Mouse (Mus musculus) megakaryocyte-erythroid progenitor cell, adult 5-6 weeks (primary cell): Measurements from ENCODE around the gene Lpar6. TPM values are rescaled to one million over a fixed set of nuclear protein-coding genes. Genes with fewer than 3 reads are reported as not detected.

Source experiments
- ATAC-seq: replicated peaks from 2 replicates; pipeline ENCODE4 v1.8.0; 2016; ENCODE audit warnings: mild to moderate bottlenecking, inconsistent platforms; ENCODE audit not compliant: severe bottlenecking, poor library complexity, low FRiP score, low TSS enrichment
- total RNA-seq, 2 experiments: library from RNA; stranded (forward) in 1 of 2; stranded (reverse) in 1 of 2; fragments of 200-1000, 215-1000 nt in 1 of 2; fragments of >200 nt in 1 of 2; fragmentation: Nextera tagmentation in 1 of 2; gene quantifications; 2 replicates each; pipeline ENCODE4 v1.2.3; 2014 to 2017

The Lpar6 gene
- 0.76 and 1.9 TPM in 2 replicates for total RNA-seq (2014; fragmentation: Nextera tagmentation)
- 0.94 and 4.3 TPM in 2 replicates for total RNA-seq (2017)

DNA sequence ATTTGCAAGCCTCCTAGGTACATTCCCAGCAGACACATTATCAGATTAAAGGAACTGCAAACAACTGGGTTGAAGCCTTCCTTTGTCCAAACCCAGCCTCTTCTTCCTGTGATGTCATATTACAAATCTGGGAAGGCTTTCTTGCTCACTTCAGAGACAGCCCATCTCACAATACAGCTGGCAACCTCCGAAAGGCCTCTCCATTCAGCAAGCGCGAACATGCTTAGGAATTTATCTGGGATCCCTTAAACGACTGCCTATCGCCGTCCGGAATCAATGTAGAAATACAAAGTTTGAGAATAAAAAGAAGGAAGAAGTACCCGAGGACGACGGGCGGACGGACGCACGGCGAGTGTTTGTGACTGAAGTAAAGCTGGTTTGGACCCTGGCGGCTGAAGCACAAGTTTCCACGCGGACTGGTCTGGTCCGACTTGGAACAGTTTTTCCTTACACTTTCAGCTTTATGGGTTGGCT is at the start of gene Lpar6:
Lpar6 (plus strand) TSS at position 48 of the 474 bp plus-strand sequence.
- ATAC-seq, result peak; percentile 45

DNA sequence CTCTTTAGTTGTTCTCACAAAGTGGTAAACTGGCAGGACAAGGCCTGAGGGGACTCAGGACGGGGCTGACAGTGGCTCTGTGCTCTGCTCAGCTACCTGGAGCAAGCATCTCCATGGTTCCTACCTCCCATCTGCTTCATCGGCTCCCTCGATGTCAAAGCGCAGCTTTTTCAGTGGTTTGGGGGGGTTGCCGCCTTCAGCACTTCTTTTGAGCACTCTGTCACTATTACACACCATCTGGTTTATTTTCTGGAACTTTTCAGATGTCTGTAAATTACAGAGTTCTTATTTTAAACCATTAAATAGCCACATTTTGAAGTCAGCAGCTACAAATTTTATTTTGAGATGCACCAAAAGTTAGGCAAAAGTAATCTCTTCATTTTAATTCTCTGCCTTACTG is 38.6 kb upstream of the Lpar6 start:
- ATAC-seq, result no peak

DNA sequence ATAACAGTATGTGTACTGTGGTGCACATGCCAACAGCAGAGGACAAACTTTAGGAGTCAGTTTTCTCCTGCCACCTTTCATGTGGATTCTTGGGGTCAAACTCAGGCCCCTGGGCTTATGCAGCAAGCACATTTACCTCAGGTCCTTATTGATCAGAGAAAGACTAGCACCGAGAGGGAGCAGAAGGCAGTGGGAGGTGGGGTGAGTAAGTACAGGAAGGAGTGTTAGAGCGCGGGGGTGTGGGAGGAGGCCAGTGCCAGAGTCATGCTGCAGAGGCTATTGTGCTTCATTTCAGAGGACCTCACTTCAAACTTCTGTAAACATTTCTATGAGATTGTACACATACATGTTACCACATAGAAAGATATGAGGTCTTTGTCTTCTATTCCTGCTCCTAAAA is 36.2 kb upstream of the Lpar6 start:
- no peak for ATAC-seq

DNA sequence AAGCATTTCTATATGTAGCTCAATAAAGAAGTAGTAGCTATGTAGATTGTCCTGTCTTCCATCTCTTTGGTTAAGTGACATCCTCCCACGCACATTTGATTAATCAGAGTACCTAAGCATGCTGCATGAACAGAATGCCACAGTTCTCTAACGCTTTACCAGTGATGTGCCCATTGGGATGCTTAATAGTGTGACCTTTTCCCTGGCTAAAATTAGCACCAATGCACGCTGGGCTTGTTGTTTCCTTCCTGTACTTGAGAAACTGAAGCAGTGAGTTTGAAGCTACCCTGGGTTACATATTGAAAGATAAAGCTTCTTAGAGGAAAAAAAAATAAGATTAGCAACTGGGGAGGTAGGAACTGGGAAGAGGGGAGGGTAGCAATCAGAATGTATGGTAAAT is 33.7 kb upstream of the Lpar6 start:
- no peak for ATAC-seq

DNA sequence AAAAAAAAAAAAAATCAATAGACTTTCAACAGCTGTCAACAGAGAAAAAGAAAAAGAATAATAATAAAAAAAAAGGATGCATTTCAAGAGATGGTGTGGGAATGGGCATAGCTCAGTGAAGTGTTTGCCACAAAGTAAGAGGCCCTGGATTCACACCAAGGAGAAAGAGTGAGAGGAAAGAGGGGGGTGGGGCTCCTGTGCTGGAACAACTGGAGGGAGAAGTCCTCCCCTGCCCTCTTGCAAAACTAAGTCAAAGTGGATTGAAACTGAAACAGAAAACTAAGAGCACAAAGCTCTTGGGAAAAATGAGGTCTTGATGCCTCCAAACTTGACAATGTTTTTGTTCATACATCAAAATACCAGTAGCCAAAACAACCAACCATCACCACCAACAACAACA is 28.4 kb upstream of the Lpar6 start:
- no peak for ATAC-seq

DNA sequence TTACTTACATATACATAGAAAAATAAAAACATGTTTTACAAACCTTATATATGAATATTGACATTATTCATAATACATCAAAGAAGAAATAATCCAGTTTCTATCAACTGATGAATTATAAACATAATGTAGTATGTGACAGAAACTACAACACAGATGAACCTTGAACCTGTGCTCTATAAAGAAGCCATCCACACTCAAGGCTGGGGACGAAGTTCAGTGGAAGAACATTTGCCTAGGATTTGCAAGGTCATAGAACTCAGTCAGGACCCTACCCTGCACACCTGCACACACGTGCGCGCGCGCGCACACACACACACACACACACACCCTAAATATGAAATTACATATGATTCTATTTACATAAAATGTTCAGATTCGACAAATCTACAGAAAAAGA is 27.5 kb upstream of the Lpar6 start:
- no peak for ATAC-seq

DNA sequence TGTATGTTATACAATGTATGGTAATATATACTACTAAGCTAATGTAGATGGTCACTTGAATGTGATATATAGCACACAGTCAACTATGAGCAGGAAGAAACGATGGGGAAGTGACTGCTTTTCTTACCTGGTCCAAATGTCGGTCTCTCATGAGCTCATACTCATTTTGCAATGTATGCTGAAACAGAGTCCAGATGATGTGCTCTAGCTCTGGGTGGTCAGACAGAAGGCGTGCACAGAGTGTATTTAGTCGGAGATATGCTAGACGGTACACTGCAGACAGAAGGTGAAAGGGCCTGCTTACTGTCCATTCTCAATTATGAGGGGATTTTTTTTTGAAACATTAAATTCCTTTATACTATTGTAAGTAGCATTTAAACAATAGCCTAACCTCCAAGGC is 26.2 kb upstream of the Lpar6 start:
- ATAC-seq, result no peak

DNA sequence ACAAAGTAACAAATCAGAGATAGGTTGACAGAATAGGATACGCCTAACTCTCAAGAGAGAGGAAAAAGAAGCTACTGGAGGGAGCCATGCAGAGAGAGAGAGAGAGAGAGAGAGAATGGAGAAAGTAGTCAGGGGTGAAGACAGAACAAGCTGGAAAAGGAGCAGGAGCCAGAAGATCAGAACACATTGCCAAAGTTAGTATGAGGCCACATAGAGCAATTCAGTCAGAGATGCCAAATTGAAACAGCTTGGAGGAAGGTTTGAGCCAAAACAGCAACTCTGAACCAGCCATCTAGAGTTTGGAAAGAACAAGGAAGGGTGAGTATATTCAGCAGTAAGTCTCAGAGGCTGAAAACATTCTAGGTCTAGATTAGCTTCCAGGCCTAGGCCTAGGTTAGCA is 20.6 kb upstream of the Lpar6 start:
- no peak for ATAC-seq

DNA sequence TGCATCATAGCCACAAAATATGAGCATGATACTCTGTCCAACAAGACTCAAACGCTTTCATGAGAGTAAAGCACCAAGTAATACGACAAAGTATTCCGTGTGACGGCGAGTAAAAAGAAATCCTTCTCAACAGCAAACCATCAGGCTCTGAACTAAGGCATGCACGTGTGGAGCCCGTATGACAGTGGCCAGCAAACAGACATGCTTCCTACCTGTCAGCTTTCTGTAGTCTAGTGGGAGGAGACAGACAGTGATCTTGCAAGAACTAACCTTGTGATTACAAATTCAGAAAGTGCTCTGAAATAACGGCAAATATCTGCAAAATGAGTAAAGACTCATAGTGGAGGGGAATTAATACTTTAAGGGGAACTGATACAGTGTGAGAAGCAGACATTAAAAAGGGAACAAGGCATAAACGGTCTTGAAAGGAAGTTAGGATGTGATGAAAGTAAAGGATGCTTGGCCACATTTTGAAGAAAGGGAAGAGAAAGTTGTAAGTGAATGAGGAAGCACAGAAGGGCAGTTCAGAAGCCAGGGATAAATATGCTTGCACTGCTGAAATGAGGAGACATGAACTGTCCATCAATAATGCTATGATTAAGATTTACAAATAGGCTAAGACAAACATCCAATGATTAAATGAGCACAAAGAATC is 15.3 kb upstream of the Lpar6 start:
- ATAC-seq, result no peak

DNA sequence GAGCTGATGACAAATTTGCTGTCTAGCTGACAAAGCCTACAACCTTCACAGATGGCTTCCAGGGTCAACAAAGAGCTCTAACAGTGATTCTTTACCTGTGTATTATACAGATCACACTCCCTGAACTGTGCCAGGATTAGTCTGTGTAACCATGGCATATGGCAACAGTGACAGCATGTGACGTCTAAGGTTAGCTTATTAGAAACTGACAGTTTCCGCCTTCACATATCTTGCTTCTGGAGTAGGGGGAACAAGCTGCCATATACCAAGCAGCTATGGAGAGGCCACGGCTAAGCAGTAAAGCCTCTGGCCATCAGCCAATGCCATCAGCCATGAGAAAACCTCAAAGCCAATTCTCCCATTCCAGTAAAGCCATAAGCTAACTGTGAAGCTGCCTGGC is 11.3 kb upstream of the Lpar6 start:
- no peak for ATAC-seq

DNA sequence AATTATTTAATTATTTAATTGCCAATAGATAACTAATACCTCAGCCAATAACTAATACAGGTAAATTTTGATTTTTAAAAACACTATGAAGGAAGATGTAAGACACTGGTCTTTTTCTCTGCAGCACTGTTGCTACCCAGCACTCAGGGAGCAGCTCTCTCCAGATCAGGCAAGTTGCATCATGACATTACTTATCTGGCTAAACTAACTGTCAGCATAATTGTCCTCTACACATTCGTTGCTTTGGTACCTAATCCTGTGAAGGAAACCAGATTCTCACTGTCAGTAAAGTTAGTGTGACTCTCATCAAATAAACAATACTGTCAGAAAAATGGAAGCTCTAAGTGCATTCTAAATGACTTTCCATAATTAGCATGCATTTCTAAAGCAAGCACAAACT is 10.8 kb upstream of the Lpar6 start:
- no peak for ATAC-seq

DNA sequence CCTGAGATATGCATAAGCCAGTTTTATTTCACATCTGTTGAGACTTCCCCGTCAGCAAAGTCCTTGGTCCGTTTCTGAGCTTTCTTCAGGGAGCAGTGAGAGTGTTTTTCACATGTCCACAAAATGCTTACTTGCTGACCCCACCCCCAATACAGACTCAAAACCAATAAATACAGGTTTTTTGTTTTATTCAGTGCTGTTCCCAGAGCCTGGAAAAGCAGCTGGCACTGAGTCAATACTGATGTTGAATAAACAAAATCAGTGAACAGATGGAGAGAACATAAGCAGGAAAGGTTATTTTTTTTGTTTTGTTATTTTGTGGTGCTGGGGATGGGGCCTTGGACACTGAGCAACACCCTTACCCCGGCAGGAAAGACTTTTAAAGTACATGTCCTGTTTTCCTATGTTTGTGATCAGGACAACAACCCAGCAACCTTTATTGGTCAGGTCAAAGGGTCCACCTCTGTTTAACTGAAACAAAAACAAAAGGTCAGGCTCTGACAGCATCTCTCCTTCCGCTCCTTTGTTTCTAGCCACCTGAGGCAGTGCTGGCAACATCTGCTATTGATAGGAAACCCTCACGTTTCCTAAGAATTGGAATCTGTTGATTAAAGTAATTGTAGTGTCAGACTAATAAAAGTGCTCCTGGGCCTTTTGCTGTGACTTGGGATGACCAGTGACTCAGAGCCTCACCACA is 6.3 kb upstream of the Lpar6 start:
- ATAC-seq, result no peak

DNA sequence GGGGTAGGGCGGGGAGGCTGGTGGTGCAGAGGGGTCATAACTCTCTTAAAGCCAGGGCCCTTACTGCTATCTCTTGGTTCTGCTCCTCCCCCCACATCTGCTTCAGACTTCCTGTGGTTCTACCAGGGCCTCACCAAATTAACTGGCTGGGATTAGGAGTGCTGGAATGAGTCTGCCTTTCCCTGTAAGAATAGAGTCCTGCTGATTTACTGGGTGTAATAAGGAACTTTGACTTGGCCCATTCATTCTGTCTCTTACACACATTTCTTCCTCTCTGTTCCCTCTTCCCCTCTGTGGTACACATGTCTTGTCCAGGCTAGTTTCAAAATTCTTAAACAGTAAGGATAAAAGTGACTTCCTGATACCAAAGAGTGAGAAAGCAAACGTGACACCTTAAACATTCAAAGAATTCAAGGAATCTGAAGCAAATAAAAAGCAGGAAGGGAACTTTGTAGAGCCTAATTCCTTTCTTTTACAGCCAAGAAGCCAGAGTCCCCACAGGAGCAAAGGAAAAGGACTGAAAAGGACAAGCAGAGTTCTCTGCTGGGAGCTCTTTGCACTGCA is 3.1 kb upstream of the Lpar6 start:
- ATAC-seq, result peak; percentile 46

DNA sequence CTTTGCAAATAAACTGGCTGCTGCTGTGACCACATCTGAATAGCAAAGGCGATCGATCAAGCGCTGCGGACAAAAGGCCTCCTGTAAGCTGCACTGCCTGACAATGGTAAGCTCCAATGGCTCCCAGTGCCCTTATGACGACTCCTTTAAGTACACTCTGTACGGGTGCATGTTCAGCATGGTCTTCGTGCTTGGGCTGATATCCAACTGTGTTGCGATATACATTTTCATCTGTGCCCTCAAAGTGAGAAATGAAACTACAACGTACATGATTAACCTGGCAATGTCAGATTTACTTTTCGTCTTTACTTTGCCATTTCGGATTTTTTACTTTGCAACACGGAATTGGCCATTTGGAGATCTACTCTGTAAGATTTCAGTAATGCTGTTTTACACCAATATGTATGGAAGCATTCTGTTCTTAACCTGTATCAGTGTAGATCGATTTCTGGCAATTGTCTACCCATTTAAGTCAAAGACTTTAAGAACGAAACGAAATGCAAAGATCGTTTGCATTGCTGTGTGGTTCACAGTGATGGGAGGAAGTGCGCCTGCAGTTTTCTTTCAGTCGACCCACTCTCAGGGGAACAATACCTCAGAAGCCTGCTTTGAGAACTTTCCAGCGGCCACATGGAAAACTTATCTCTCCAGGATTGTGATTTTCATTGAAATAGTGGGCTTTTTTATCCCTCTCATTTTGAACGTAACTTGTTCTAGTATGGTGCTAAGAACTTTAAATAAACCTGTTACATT is 979 bp downstream of the Lpar6 start:
- peak; percentile 79 for ATAC-seq

DNA sequence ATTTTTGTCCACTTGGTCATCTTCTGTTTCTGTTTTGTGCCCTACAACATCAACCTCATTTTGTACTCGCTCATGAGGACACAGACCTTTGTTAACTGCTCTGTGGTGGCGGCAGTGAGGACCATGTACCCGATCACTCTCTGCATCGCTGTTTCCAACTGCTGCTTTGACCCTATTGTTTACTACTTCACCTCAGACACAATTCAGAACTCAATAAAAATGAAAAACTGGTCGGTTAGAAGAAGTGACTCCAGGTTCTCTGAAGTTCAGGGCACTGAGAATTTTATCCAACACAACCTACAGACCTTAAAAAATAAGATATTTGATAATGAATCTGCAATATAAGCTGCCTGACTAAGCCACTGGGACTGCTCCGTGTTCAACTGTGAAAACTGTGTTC is 1.6 kb downstream of the Lpar6 start:
- peak; percentile 62 for ATAC-seq

DNA sequence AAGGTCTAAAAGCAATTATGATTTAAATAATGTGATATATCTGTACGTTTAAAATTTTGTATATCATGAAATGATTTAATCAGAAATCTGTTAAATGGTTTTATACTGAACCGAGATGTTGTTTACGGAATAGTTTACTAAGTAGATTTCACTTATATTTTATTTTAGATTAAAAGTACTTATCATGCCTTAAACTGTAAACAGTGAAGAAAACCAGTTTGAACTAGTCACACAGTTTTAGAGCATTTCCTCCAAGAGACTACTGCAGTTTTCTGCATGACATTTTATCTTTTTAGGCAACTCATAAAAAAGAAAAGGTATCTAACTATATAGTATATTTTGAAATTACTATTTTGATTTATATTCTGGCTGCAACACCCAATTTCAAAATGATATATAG is 2.2 kb downstream of the Lpar6 start:
- no peak for ATAC-seq

DNA sequence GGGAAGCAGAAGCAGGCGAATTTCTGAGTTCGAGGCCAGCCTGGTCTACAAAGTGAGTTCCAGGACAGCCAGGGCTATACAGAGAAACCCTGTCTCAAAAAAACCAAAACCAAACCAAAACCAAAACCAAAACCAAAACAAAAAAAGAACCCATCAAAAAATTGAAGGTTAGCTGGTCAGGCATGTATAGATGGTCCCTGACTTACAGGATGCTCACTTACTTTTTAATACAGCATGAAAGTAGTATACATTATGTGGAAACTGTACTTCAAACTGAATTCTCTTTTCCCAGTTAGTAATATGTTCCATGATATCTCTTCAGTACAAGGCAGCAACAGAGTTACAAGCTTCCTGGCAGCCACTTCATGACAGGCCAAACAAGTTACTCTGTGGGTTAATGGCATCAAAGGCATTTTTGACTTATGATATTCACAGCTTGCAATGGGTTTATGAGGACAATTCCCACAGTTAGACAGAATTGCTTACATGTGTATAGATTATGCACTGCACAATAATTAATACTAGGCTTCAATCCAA is 6.4 kb downstream of the Lpar6 start:
- no peak for ATAC-seq

DNA sequence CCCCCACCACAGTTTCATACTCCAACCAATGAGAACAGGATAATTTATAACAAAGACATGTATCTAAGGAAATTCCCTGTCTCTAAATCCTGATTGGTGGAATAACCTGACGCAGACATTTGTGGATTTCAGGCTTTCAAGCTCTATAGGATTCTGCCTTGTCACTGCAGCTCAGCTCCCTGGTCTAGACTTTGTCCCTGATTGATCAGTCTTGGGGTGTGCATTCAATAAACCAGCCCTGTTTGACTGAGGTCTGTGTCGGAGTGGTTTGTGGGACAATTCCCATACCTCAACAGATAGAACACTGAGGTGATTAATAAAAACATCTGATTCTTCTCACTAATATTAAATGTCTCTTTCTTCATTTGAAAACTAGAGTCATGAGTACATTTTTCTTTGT is 12.4 kb downstream of the Lpar6 start:
- ATAC-seq, result no peak

DNA sequence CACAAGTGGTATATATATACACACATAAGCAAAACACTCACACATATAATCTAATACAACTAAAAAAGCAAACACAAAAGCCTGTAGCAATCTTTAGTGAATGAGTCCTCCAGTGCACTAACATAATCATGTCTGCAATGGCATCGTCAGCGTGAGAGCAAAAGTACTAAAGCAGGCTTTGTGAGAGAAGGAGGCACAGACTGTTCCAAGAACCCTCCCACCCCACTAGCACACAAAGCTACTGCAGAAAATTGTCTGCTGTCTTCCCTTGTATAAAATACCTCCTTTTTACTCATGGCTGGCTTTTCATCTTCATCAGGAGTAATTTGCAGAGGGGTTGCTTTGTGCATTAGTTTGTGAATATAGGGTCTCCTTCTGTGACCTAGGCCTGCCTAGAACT is 14.6 kb downstream of the Lpar6 start:
- no peak for ATAC-seq
